Mouse (Mus musculus) central nervous system, embryonic 14 days (tissue): ENCODE measurements around the gene Triobp. TPM values are rescaled to one million over a fixed set of nuclear protein-coding genes. Genes with fewer than 3 reads are reported as not detected.

Experiments
- polyA plus RNA-seq: library from polyadenylated mRNA; depleted of rRNA; stranded (reverse); fragments of >200 nt; gene quantifications from 2 replicates; pipeline ENCODE4 v1.2.3, GENCODE M21; 2012; rRNA removed

Triobp gene
- polyA plus RNA-seq = 48.5 and 58.0 TPM in 2 replicates

GRCm38 (mm10) chr15:78947657-78948056 is at the start of gene Triobp:
Triobp (plus strand) TSS chr15:78947724.

GRCm38 (mm10) chr15:78899409-78899739 is 48.1 kb upstream of the Triobp start, which contains the start of gene Gm49510:
Gm49510 (plus strand) TSS chr15:78899667.

GRCm38 (mm10) chr15:78899740-78900584 is 47.6 kb upstream of the Triobp start, which contains the start of gene Sh3bp1:
Sh3bp1 (plus strand) TSS chr15:78899768.

GRCm38 (mm10) chr15:78913632-78914090 is 33.9 kb upstream of the Triobp start, which contains the start of gene Pdxp:
Pdxp (plus strand) TSS chr15:78913919.

GRCm38 (mm10) chr15:78926021-78926919 is 21.3 kb upstream of the Triobp start, which contains the start of gene Lgals1:
Lgals1 (plus strand) TSS chr15:78926725.

GRCm38 (mm10) chr15:78934784-78935320 is 12.7 kb upstream of the Triobp start, which contains the start of gene Nol12:
Nol12 (plus strand) TSS chr15:78934933.

GRCm38 (mm10) chr15:79028237-79028738 is 80.8 kb downstream of the Triobp start, which contains the start of gene H1f0:
H1f0 (plus strand) TSS chr15:79028450.

GRCm38 (mm10) chr15:79041585-79041984 is 94.1 kb downstream of the Triobp start, which contains the start of gene Galr3:
Galr3 (plus strand) TSS chr15:79041885.

Other genes starting within 250 kb of the Triobp start
- 12.1 and 12.6 TPM in 2 replicates for gene Elfn2, start 229.0 kb upstream of the Triobp start, polyA plus RNA-seq
- 41.0 and 71.7 TPM in 2 replicates for gene Mfng, start 174.2 kb upstream of the Triobp start, polyA plus RNA-seq
- gene Card10, start 144.7 kb upstream of the Triobp start, polyA plus RNA-seq = 3.8 and 5.4 TPM in 2 replicates
- 9.1 and 13.2 TPM in 2 replicates for gene Cdc42ep1, start 105.1 kb upstream of the Triobp start, polyA plus RNA-seq
- gene Lgals2, start 92.2 kb upstream of the Triobp start, polyA plus RNA-seq = 0.10 and 0.29 TPM in 2 replicates
- 65.7 and 68.2 TPM in 2 replicates for gene Gga1, start 70.5 kb upstream of the Triobp start, polyA plus RNA-seq
- 0.02 and 0.03 TPM in 2 replicates for gene Gm49510, start 48.1 kb upstream of the Triobp start, polyA plus RNA-seq
- gene Sh3bp1, start 48.0 kb upstream of the Triobp start, polyA plus RNA-seq = 13.7 and 27.6 TPM in 2 replicates
- 87.9 and 100 TPM in 2 replicates for gene Pdxp, start 33.8 kb upstream of the Triobp start, polyA plus RNA-seq
- 226 and 578 TPM in 2 replicates for gene Lgals1, start 21.0 kb upstream of the Triobp start, polyA plus RNA-seq
- 41.2 and 43.8 TPM in 2 replicates for gene Nol12, start 12.8 kb upstream of the Triobp start, polyA plus RNA-seq
- gene H1f0, start 80.7 kb downstream of the Triobp start, polyA plus RNA-seq = 278 and 348 TPM in 2 replicates
- gene Galr3, start 94.2 kb downstream of the Triobp start, polyA plus RNA-seq = 0.07 and 0.24 TPM in 2 replicates
- 58.6 and 61.8 TPM in 2 replicates for gene Ankrd54, start 115.2 kb downstream of the Triobp start, polyA plus RNA-seq
- gene Eif3l, start 127.5 kb downstream of the Triobp start, polyA plus RNA-seq = 173 and 188 TPM in 2 replicates
- 22.3 and 27.5 TPM in 2 replicates for gene Micall1, start 161.2 kb downstream of the Triobp start, polyA plus RNA-seq
- gene Polr2f, start 193.3 kb downstream of the Triobp start, polyA plus RNA-seq = 182 and 194 TPM in 2 replicates
- 16.1 and 16.8 TPM in 2 replicates for gene 1700088E04Rik, start 193.5 kb downstream of the Triobp start, polyA plus RNA-seq
- 5.8 and 20.4 TPM in 2 replicates for gene Sox10, start 217.5 kb downstream of the Triobp start, polyA plus RNA-seq